Mouse (Mus musculus) gastrocnemius, postnatal 25 days (tissue): ENCODE results near the gene Rfesd. TPM values are rescaled to one million over a fixed set of nuclear protein-coding genes. Genes with fewer than 3 reads are reported as not detected.

Experiments used
- DNase-seq: peaks from one replicate; pipeline ENCODE4 v3.0.0; 2022
- total RNA-seq, 2 experiments: library from RNA; stranded (reverse); gene quantifications; 1 replicate in 1 of 2; 2 replicates in 1 of 2; pipeline ENCODE4 v1.2.3; 2021

Rfesd gene
- total RNA-seq, 2 experiments from 2014 or later, result 17.8 to 21.3 TPM

- DNase-seq, result no peak
Measured at GRCm38 (mm10) chr13:75981901-75982300, 36.6 kb downstream of the Rfesd start.

GRCm38 (mm10) chr13:75976649-75977048 lies 41.9 kb downstream of the Rfesd start:
- DNase-seq, result no peak

GRCm38 (mm10) chr13:75976218-75976617 lies 42.3 kb downstream of the Rfesd start:
- no peak for DNase-seq

- no peak for DNase-seq
Measured at GRCm38 (mm10) chr13:75975629-75976028, 42.9 kb downstream of the Rfesd start.

- no peak for DNase-seq
Measured at GRCm38 (mm10) chr13:75974481-75974880, 44.0 kb downstream of the Rfesd start.

- DNase-seq, result no peak
Measured at GRCm38 (mm10) chr13:75966850-75967249, 51.7 kb downstream of the Rfesd start, which contains the start of gene Spata9. Spata9 (plus strand) TSS chr13:75967150.

- no peak for DNase-seq
Measured at GRCm38 (mm10) chr13:75955357-75955992, 63.0 kb downstream of the Rfesd start.

Other genes starting within 250 kb of the Rfesd start
- 10 to 100 TPM; 36.8 to 47.8 TPM for gene Glrx, start 178.9 kb downstream of the Rfesd start, total RNA-seq
- 10 to 100 TPM; 11.6 to 15.8 TPM for gene Rhobtb3, start 74.8 kb downstream of the Rfesd start, total RNA-seq
- not detected for gene Spata9, start 51.6 kb downstream of the Rfesd start, total RNA-seq
- not detected for gene Gpr150, start 38.3 kb upstream of the Rfesd start, total RNA-seq
- gene Arsk, start 79.9 kb upstream of the Rfesd start, total RNA-seq, result 1 to 10 TPM; 2.7 TPM
- gene Ttc37, start 80.0 kb upstream of the Rfesd start, total RNA-seq, result 10 to 100 TPM; 13.3 to 13.4 TPM